Mouse (Mus musculus): ENCODE data around the gene Cdh13. TPM values are rescaled to one million over a fixed set of nuclear protein-coding genes. Genes with fewer than 3 reads are reported as not detected.

Gene Cdh13
- polyA plus RNA-seq, 1 experiment, result not detected

- no peak for TF ChIP-seq GATA1 (IDR thresholded peaks at IDR 0.05; ENCODE audit: low read length)
- TF ChIP-seq TAL1 (IDR thresholded peaks at IDR 0.05; ENCODE audit: low read length), result no peak
- H3K4me3 ChIP-seq (replicated peaks), result no peak overlapping the region
- no peaks in the 10 kb centered on the region for H3K27me3 ChIP-seq (ENCODE audit: control insufficient read depth)
- peaks cover 61% of the 10 kb centered on the region for H3K9me3 ChIP-seq (ENCODE audit: control insufficient read depth, low read length)
- no peaks in the 10 kb centered on the region for H3K4me1 ChIP-seq (ENCODE audit: control insufficient read depth)
- H3K36me3 ChIP-seq (ENCODE audit: control insufficient read depth), result no peaks in the 10 kb centered on the region
Measured at GRCm38 (mm10) chr8:118581256-118581655, 297.7 kb downstream of the Cdh13 start.

DNA sequence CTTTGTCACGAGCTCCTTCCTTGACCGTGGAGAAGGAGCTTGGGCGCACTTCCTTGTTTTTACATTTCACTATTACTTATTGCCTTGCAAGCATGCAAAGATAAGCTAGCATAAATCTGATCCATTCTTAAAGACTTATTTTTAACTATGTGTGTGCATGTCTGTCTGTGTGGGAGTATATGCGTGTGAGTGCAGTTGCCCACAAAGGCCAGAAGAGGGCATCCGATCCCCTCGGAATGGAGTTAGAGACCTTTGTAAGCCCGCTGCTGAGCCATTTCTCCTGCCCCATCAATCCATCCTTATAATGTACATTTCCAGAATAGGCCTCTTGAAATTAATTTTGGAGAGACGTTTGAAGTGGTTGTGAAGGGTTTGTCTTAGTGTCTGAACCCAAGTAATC is 298.7 kb downstream of the Cdh13 start:
- no peak overlapping the region for H3K4me3 ChIP-seq (replicated peaks)
- no peaks in the 10 kb centered on the region for H3K4me1 ChIP-seq (ENCODE audit: control insufficient read depth)
- H3K36me3 ChIP-seq (ENCODE audit: control insufficient read depth), result no peaks in the 10 kb centered on the region
- H3K9me3 ChIP-seq (ENCODE audit: control insufficient read depth, low read length), result peaks cover 53% of the 10 kb centered on the region
- H3K27me3 ChIP-seq (ENCODE audit: control insufficient read depth), result no peaks in the 10 kb centered on the region
- no peak for TF ChIP-seq TAL1 (IDR thresholded peaks at IDR 0.05; ENCODE audit: low read length)
- TF ChIP-seq GATA1 (IDR thresholded peaks at IDR 0.05; ENCODE audit: low read length), result no peak

GRCm38 (mm10) chr8:118587981-118588380 is 304.4 kb downstream of the Cdh13 start:
- Histone ChIP-seq H3K27me3 (ENCODE audit: control insufficient read depth) (no peaks in the 10 kb centered on the region), H3K36me3 (ENCODE audit: control insufficient read depth) (no peaks in the 10 kb centered on the region), H3K4me3 (replicated peaks) (no peak overlapping the region), H3K9me3 (ENCODE audit: control insufficient read depth, low read length) (peaks cover 41% of the 10 kb centered on the region), H3K4me1 (ENCODE audit: control insufficient read depth) (no peaks in the 10 kb centered on the region)
- no peak for TF ChIP-seq GATA1 (IDR thresholded peaks at IDR 0.05; ENCODE audit: low read length)

DNA sequence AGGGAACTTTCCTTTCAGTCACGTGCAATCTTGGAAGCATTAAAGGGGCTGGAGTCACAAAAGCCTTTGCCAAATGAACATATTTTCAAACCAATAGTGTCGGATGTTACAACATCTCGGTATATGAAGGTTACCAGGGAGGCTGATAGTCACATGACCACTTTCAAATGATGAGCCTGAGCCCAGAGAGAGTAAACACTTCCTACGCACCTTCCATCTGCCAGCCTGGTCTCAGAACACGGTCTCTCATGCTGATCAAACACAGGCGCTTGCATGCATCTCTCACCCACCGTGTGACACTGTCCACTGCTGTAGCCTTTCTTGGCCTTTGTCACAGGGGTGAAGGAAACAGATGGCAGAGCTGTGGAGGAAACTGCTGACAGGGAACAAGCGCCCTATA is 313.3 kb downstream of the Cdh13 start:
- H3K27me3 ChIP-seq (ENCODE audit: control insufficient read depth), result no peaks in the 10 kb centered on the region
- H3K36me3 ChIP-seq (ENCODE audit: control insufficient read depth), result no peaks in the 10 kb centered on the region
- H3K4me3 ChIP-seq (replicated peaks), result no peak overlapping the region
- no peaks in the 10 kb centered on the region for H3K4me1 ChIP-seq (ENCODE audit: control insufficient read depth)
- no peak for TF ChIP-seq GATA1 (IDR thresholded peaks at IDR 0.05; ENCODE audit: low read length)
- TF ChIP-seq TAL1 (IDR thresholded peaks at IDR 0.05; ENCODE audit: low read length), result no peak
- H3K9me3 ChIP-seq (ENCODE audit: control insufficient read depth, low read length), result peaks cover 46% of the 10 kb centered on the region

- H3K4me1 ChIP-seq (ENCODE audit: control insufficient read depth), result no peaks in the 10 kb centered on the region
- H3K9me3 ChIP-seq (ENCODE audit: control insufficient read depth, low read length), result peaks cover 46% of the 10 kb centered on the region
- no peak for TF ChIP-seq GATA1 (IDR thresholded peaks at IDR 0.05; ENCODE audit: low read length)
- no peak for TF ChIP-seq TAL1 (IDR thresholded peaks at IDR 0.05; ENCODE audit: low read length)
- H3K4me3 ChIP-seq (replicated peaks), result no peak overlapping the region
- no peaks in the 10 kb centered on the region for H3K27me3 ChIP-seq (ENCODE audit: control insufficient read depth)
- H3K36me3 ChIP-seq (ENCODE audit: control insufficient read depth), result no peaks in the 10 kb centered on the region
Measured at GRCm38 (mm10) chr8:118601376-118601775, 317.8 kb downstream of the Cdh13 start.

GRCm38 (mm10) chr8:118602074-118602473 is 318.5 kb downstream of the Cdh13 start:
- H3K4me3 ChIP-seq (replicated peaks), result no peak overlapping the region
- no peak for TF ChIP-seq GATA1 (IDR thresholded peaks at IDR 0.05; ENCODE audit: low read length)
- no peak for TF ChIP-seq TAL1 (IDR thresholded peaks at IDR 0.05; ENCODE audit: low read length)
- no peaks in the 10 kb centered on the region for H3K4me1 ChIP-seq (ENCODE audit: control insufficient read depth)
- H3K27me3 ChIP-seq (ENCODE audit: control insufficient read depth), result no peaks in the 10 kb centered on the region
- H3K36me3 ChIP-seq (ENCODE audit: control insufficient read depth), result no peaks in the 10 kb centered on the region
- peaks cover 43% of the 10 kb centered on the region for H3K9me3 ChIP-seq (ENCODE audit: control insufficient read depth, low read length)

DNA sequence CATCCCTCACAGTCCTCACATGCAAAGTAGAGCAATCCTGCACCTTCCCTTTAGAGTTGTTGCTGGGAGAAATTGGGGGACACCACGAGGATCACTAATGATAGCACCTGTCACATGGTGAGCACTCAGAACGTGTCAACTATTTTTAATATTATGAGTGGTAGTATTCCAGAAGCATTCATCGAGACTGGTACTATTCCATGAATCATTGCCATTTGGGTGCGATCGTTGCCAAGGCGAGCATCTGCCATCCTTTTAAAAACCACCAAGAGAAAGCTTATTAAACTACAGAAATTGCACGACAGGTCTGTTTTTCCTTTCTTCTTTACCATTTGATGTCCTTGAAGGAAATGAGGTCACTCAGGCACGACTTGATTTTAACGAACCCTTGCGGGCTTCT is 328.0 kb downstream of the Cdh13 start:
- Histone ChIP-seq H3K4me3 (replicated peaks) (no peak overlapping the region), H3K9me3 (ENCODE audit: control insufficient read depth, low read length) (peaks cover 39% of the 10 kb centered on the region)

GRCm38 (mm10) chr8:118618195-118618594 is 334.7 kb downstream of the Cdh13 start:
- Histone ChIP-seq H3K9me3 (ENCODE audit: control insufficient read depth, low read length) (peaks cover 41% of the 10 kb centered on the region), H3K36me3 (ENCODE audit: control insufficient read depth) (no peaks in the 10 kb centered on the region), H3K4me1 (ENCODE audit: control insufficient read depth) (no peaks in the 10 kb centered on the region), H3K27me3 (ENCODE audit: control insufficient read depth) (no peaks in the 10 kb centered on the region), H3K4me3 (replicated peaks) (no peak overlapping the region)
- no peak for TF ChIP-seq TAL1 (IDR thresholded peaks at IDR 0.05; ENCODE audit: low read length)
- no peak for TF ChIP-seq GATA1 (IDR thresholded peaks at IDR 0.05; ENCODE audit: low read length)

More for the DNA sequence above, 328.0 kb downstream of the Cdh13 start:
- no peaks in the 10 kb centered on the region for H3K4me1 ChIP-seq (ENCODE audit: control insufficient read depth)
- TF ChIP-seq GATA1 (IDR thresholded peaks at IDR 0.05; ENCODE audit: low read length) (no peak), TAL1 (IDR thresholded peaks at IDR 0.05; ENCODE audit: low read length) (no peak)
- no peaks in the 10 kb centered on the region for H3K27me3 ChIP-seq (ENCODE audit: control insufficient read depth)
- H3K36me3 ChIP-seq (ENCODE audit: control insufficient read depth), result no peaks in the 10 kb centered on the region

DNA sequence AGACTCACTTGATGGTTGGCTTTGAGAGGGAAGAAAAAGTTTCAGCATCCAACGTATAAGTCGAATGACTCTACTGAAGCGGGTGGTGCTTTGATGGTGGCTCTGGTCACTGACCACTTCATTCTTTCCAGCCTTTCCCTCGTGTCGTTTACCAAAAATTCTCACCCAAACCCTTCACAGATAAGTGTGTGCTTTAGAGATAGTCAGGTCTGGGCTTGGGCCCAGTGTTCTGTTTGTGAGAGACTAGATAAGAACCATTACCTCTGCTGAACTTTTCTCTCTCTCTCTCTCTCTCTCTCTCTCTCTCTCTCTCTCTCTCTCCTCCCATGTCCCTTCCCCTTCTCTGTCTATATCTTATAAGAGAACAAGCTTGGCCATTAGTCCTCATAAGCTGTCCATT is 342.9 kb downstream of the Cdh13 start:
- H3K27me3 ChIP-seq (ENCODE audit: control insufficient read depth), result no peaks in the 10 kb centered on the region
- H3K36me3 ChIP-seq (ENCODE audit: control insufficient read depth), result no peaks in the 10 kb centered on the region
- peaks cover 28% of the 10 kb centered on the region for H3K9me3 ChIP-seq (ENCODE audit: control insufficient read depth, low read length)
- TF ChIP-seq GATA1 (IDR thresholded peaks at IDR 0.05; ENCODE audit: low read length) (no peak), TAL1 (IDR thresholded peaks at IDR 0.05; ENCODE audit: low read length) (no peak)
- no peak overlapping the region for H3K4me3 ChIP-seq (replicated peaks)
- H3K4me1 ChIP-seq (ENCODE audit: control insufficient read depth), result no peaks in the 10 kb centered on the region

GRCm38 (mm10) chr8:118627737-118628136 is 344.2 kb downstream of the Cdh13 start:
- H3K4me1 ChIP-seq (ENCODE audit: control insufficient read depth), result no peaks in the 10 kb centered on the region
- no peak for TF ChIP-seq GATA1 (IDR thresholded peaks at IDR 0.05; ENCODE audit: low read length)
- no peak for TF ChIP-seq TAL1 (IDR thresholded peaks at IDR 0.05; ENCODE audit: low read length)
- no peaks in the 10 kb centered on the region for H3K36me3 ChIP-seq (ENCODE audit: control insufficient read depth)
- no peaks in the 10 kb centered on the region for H3K27me3 ChIP-seq (ENCODE audit: control insufficient read depth)
- H3K4me3 ChIP-seq (replicated peaks), result no peak overlapping the region
- peaks cover 33% of the 10 kb centered on the region for H3K9me3 ChIP-seq (ENCODE audit: control insufficient read depth, low read length)

Data from erythroblast, embryonic 14.5 days (primary cell).